In genomic region chr5:101663621-101664422, GRCm38 (mm10) we compare ENCODE assay signal across 9 mouse cellular contexts. TPM values are rescaled to one million over a fixed set of nuclear protein-coding genes. Genes with fewer than 3 reads are reported as not detected.
DNase-seq lines count a peak whose midpoint lies in the region; ATAC-seq and TF ChIP-seq lines count a peak whose summit lies in the region.
"Had no signal": no experiment of that assay in that cellular context is flagged by ENCODE, and none has a peak within 500 bp of the region (broad histone marks: within the 10 kb centered on the region; RNA-seq: fewer than 3 reads in every experiment).

No protein-coding gene starts in this region.

- H3K27ac ChIP-seq in kidney, adult 2 months (ENCODE audit: insufficient read depth, low read depth, low read length): no peak overlapping the region
- H3K27ac ChIP-seq in embryonic facial prominence, embryonic 12.5 days: no peak overlapping the region
- H3K27ac ChIP-seq in hindbrain, embryonic 13.5 days: peak overlapping the region; percentile 86
- no peak overlapping the region for H3K27ac ChIP-seq in midbrain, embryonic 13.5 days

- TF ChIP-seq CTCF in kidney, adult 2 months (conservative IDR thresholded peaks at IDR 0.05; ENCODE audit: insufficient read depth, insufficient read length, low read depth, low read length): no peak

- peaks cover 5% of the 10 kb centered on the region; the same call in 1 of the 2 replicates for H3K4me1 ChIP-seq in kidney, adult 2 months (ENCODE audit: control insufficient read depth, insufficient read depth, low read length)
- peaks cover 22% of the 10 kb centered on the region; the same call in 1 of the 2 replicates for H3K4me1 ChIP-seq in embryonic facial prominence, embryonic 12.5 days
- peaks cover 21% of the 10 kb centered on the region for H3K4me1 ChIP-seq in hindbrain, embryonic 13.5 days (replicated peaks)
- peaks cover 40% of the 10 kb centered on the region for H3K4me1 ChIP-seq in midbrain, embryonic 13.5 days (replicated peaks)

- ATAC-seq in embryonic facial prominence, embryonic 12.5 days (ENCODE audit: insufficient number of reproducible peaks, insufficient read depth, low FRiP score, low TSS enrichment): no peak; the same call in 1 of the 2 replicates
- no peak for ATAC-seq in hindbrain, embryonic 13.5 days (ENCODE audit: low FRiP score)
- no peak; the same call in 1 of the 2 replicates for ATAC-seq in midbrain, embryonic 13.5 days

- no peaks in the 10 kb centered on the region for H3K36me3 ChIP-seq in kidney, adult 2 months (ENCODE audit: control insufficient read depth, insufficient read depth, low read length)
- no peaks in the 10 kb centered on the region for H3K36me3 ChIP-seq in embryonic facial prominence, embryonic 12.5 days
- H3K36me3 ChIP-seq in hindbrain, embryonic 13.5 days: no peaks in the 10 kb centered on the region
- no peaks in the 10 kb centered on the region for H3K36me3 ChIP-seq in midbrain, embryonic 13.5 days
- H3K36me3 ChIP-seq: G1E had no signal

- DNase-seq in kidney, adult 2 months: no peak
- no peak for DNase-seq in kidney, adult 8-10 months
- DNase-seq in thymus, postnatal 25 days: no peak
- no peak for DNase-seq in right cerebral cortex, postnatal 4 days
- DNase-seq in adrenal gland, adult 18-20 months (ENCODE audit: low spot score in 2 of 2): no peak

- TF ChIP-seq POLR2A in kidney, adult 2 months (IDR thresholded peaks at IDR 0.05; ENCODE audit: low read depth, low read length): no peak

- H3K4me2 ChIP-seq in embryonic facial prominence, embryonic 12.5 days (replicated peaks): peak overlapping the region; percentile 61
- H3K4me2 ChIP-seq in hindbrain, embryonic 13.5 days: peak overlapping the region; percentile 50
- peak overlapping the region; percentile 58 for H3K4me2 ChIP-seq in midbrain, embryonic 13.5 days (replicated peaks)

- WGBS in kidney, adult 2 months: 2% methylated on average over 85 of the region's 94 CpGs
- under 1% methylated on average over 55 of the region's 94 CpGs for WGBS in embryonic facial prominence, embryonic 12.5 days
- WGBS in hindbrain, embryonic 13.5 days: under 1% methylated on average over 67 of the region's 94 CpGs
- under 1% methylated on average over 83 of the region's 94 CpGs for WGBS in midbrain, embryonic 13.5 days

- peak overlapping the region; percentile 13; the same call in 1 of the 2 replicates for H3K4me3 ChIP-seq in kidney, adult 2 months (ENCODE audit: insufficient read depth, low read depth, low read length)
- peak overlapping the region; percentile 44 for H3K4me3 ChIP-seq in embryonic facial prominence, embryonic 12.5 days
- H3K4me3 ChIP-seq in hindbrain, embryonic 13.5 days: peak overlapping the region; percentile 45
- peak overlapping the region; percentile 44 for H3K4me3 ChIP-seq in midbrain, embryonic 13.5 days (replicated peaks)

- no peaks in the 10 kb centered on the region for H3K9me3 ChIP-seq in embryonic facial prominence, embryonic 12.5 days
- no peaks in the 10 kb centered on the region for H3K9me3 ChIP-seq in hindbrain, embryonic 13.5 days
- no peaks in the 10 kb centered on the region for H3K9me3 ChIP-seq in midbrain, embryonic 13.5 days

- H3K9ac ChIP-seq in embryonic facial prominence, embryonic 12.5 days: peak overlapping the region; percentile 42
- peak overlapping the region; percentile 73 for H3K9ac ChIP-seq in hindbrain, embryonic 13.5 days
- H3K9ac ChIP-seq in midbrain, embryonic 13.5 days (replicated peaks): peak overlapping the region; percentile 67

- peaks cover 19% of the 10 kb centered on the region for H3K27me3 ChIP-seq in kidney, adult 2 months (replicated peaks; ENCODE audit: control insufficient read depth, insufficient read depth, low read length)
- peaks cover 73% of the 10 kb centered on the region for H3K27me3 ChIP-seq in embryonic facial prominence, embryonic 12.5 days
- peaks cover 98% of the 10 kb centered on the region for H3K27me3 ChIP-seq in hindbrain, embryonic 13.5 days
- peaks cover 95% of the 10 kb centered on the region for H3K27me3 ChIP-seq in midbrain, embryonic 13.5 days

RNA-seq across cellular contexts. Expression of gene Nkx6-1, which starts 1.0 kb away (rescaled TPM):
- polyA plus RNA-seq in kidney, adult 2 months (2012; rRNA removed): 0.08 and 0.16 TPM in 2 replicates
- 0.55 and 0.87 TPM in 2 replicates for polyA plus RNA-seq in embryonic facial prominence, embryonic 12.5 days (2016; fragmentation: Nextera tagmentation; extraction: Ambion mirVana)
- 8.1 and 12.2 TPM in 2 replicates for polyA plus RNA-seq in hindbrain, embryonic 13.5 days (2015; fragmentation: Nextera tagmentation; extraction: Ambion mirVana)
- 2.2 and 3.5 TPM in 2 replicates for polyA plus RNA-seq in midbrain, embryonic 13.5 days (2015; fragmentation: Nextera tagmentation; extraction: Ambion mirVana)
- not detected for total RNA-seq in adrenal gland, adult 18-20 months (2021)
- polyA plus RNA-seq: G1E had no signal
